Mouse (Mus musculus): Measurements from ENCODE around the gene Efna3. TPM values are rescaled to one million over a fixed set of nuclear protein-coding genes. Genes with fewer than 3 reads are reported as not detected.

The Efna3 gene
- polyA plus RNA-seq, 1 experiment: 3.7 TPM

- DNase-seq: no peak
- peaks cover 16% of the 10 kb centered on the region for H3K27me3 ChIP-seq (ENCODE audit: control insufficient read depth, insufficient read depth, low read length)
- peaks cover 12% of the 10 kb centered on the region for H3K4me1 ChIP-seq (replicated peaks; ENCODE audit: control insufficient read depth, insufficient read depth, low read length)
- 71% methylated on average over 5 of the region's 5 CpGs for WGBS
- no peak overlapping the region for H3K27ac ChIP-seq (ENCODE audit: control insufficient read depth, insufficient read depth, low read length)
- TF ChIP-seq CTCF (IDR thresholded peaks at IDR 0.05; ENCODE audit: borderline replicate concordance, control insufficient read depth, extremely low read depth, insufficient read depth, low read length, poor library complexity) (no peak), POLR2A (IDR thresholded peaks at IDR 0.05; ENCODE audit: control insufficient read depth, extremely low read depth, insufficient read depth, low read length, poor library complexity) (no peak)
- no peak overlapping the region for H3K4me3 ChIP-seq (ENCODE audit: control insufficient read depth, insufficient read depth, low read length)
- no peaks in the 10 kb centered on the region for H3K36me3 ChIP-seq (ENCODE audit: control insufficient read depth, insufficient read depth, low read length)
Observed at GRCm38 (mm10) chr3:89314340-89314739, 8.4 kb downstream of the Efna3 start.

GRCm38 (mm10) chr3:89308089-89308488, 14.7 kb downstream of the Efna3 start:
- Histone ChIP-seq H3K4me1 (replicated peaks; ENCODE audit: control insufficient read depth, insufficient read depth, low read length) (peaks cover 8% of the 10 kb centered on the region), H3K4me3 (ENCODE audit: control insufficient read depth, insufficient read depth, low read length) (no peak overlapping the region), H3K27me3 (ENCODE audit: control insufficient read depth, insufficient read depth, low read length) (no peaks in the 10 kb centered on the region), H3K27ac (ENCODE audit: control insufficient read depth, insufficient read depth, low read length) (no peak overlapping the region), H3K36me3 (ENCODE audit: control insufficient read depth, insufficient read depth, low read length) (no peaks in the 10 kb centered on the region)
- peak; percentile 76; the same call in 1 of the 2 replicates for TF ChIP-seq CTCF (IDR thresholded peaks at IDR 0.05; ENCODE audit: borderline replicate concordance, control insufficient read depth, extremely low read depth, insufficient read depth, low read length, poor library complexity)
- TF ChIP-seq POLR2A (IDR thresholded peaks at IDR 0.05; ENCODE audit: control insufficient read depth, extremely low read depth, insufficient read depth, low read length, poor library complexity): no peak
- 9% methylated on average over 9 of the region's 9 CpGs for WGBS
- peak; percentile 54 for DNase-seq

GRCm38 (mm10) chr3:89305551-89306325, 17.0 kb downstream of the Efna3 start:
- Histone ChIP-seq H3K27ac (ENCODE audit: control insufficient read depth, insufficient read depth, low read length) (no peak overlapping the region), H3K36me3 (ENCODE audit: control insufficient read depth, insufficient read depth, low read length) (no peaks in the 10 kb centered on the region), H3K4me1 (replicated peaks; ENCODE audit: control insufficient read depth, insufficient read depth, low read length) (peaks cover 8% of the 10 kb centered on the region), H3K27me3 (ENCODE audit: control insufficient read depth, insufficient read depth, low read length) (no peaks in the 10 kb centered on the region), H3K4me3 (ENCODE audit: control insufficient read depth, insufficient read depth, low read length) (no peak overlapping the region)
- TF ChIP-seq CTCF (IDR thresholded peaks at IDR 0.05; ENCODE audit: borderline replicate concordance, control insufficient read depth, extremely low read depth, insufficient read depth, low read length, poor library complexity) (no peak), POLR2A (IDR thresholded peaks at IDR 0.05; ENCODE audit: control insufficient read depth, extremely low read depth, insufficient read depth, low read length, poor library complexity) (no peak)
- DNase-seq: no peak
- 69% methylated on average over 8 of the region's 8 CpGs for WGBS

GRCm38 (mm10) chr3:89305105-89305504, 17.7 kb downstream of the Efna3 start:
- H3K4me3 ChIP-seq (ENCODE audit: control insufficient read depth, insufficient read depth, low read length): no peak overlapping the region
- peaks cover 8% of the 10 kb centered on the region for H3K4me1 ChIP-seq (replicated peaks; ENCODE audit: control insufficient read depth, insufficient read depth, low read length)
- no peak for TF ChIP-seq CTCF (IDR thresholded peaks at IDR 0.05; ENCODE audit: borderline replicate concordance, control insufficient read depth, extremely low read depth, insufficient read depth, low read length, poor library complexity)
- no peak for TF ChIP-seq POLR2A (IDR thresholded peaks at IDR 0.05; ENCODE audit: control insufficient read depth, extremely low read depth, insufficient read depth, low read length, poor library complexity)
- no peaks in the 10 kb centered on the region for H3K36me3 ChIP-seq (ENCODE audit: control insufficient read depth, insufficient read depth, low read length)
- no peak for DNase-seq
- 85% methylated on average over 4 of the region's 4 CpGs for whole genome bisulfite sequencing
- no peak overlapping the region for H3K27ac ChIP-seq (ENCODE audit: control insufficient read depth, insufficient read depth, low read length)
- no peaks in the 10 kb centered on the region for H3K27me3 ChIP-seq (ENCODE audit: control insufficient read depth, insufficient read depth, low read length)

GRCm38 (mm10) chr3:89304440-89304839, 18.3 kb downstream of the Efna3 start:
- Histone ChIP-seq H3K36me3 (ENCODE audit: control insufficient read depth, insufficient read depth, low read length) (no peaks in the 10 kb centered on the region), H3K4me3 (ENCODE audit: control insufficient read depth, insufficient read depth, low read length) (no peak overlapping the region), H3K4me1 (replicated peaks; ENCODE audit: control insufficient read depth, insufficient read depth, low read length) (peaks cover 9% of the 10 kb centered on the region), H3K27ac (ENCODE audit: control insufficient read depth, insufficient read depth, low read length) (no peak overlapping the region), H3K27me3 (ENCODE audit: control insufficient read depth, insufficient read depth, low read length) (no peaks in the 10 kb centered on the region)
- WGBS: 92% methylated on average over 6 of the region's 6 CpGs
- TF ChIP-seq POLR2A (IDR thresholded peaks at IDR 0.05; ENCODE audit: control insufficient read depth, extremely low read depth, insufficient read depth, low read length, poor library complexity) (no peak), CTCF (IDR thresholded peaks at IDR 0.05; ENCODE audit: borderline replicate concordance, control insufficient read depth, extremely low read depth, insufficient read depth, low read length, poor library complexity) (no peak)
- no peak for DNase-seq

GRCm38 (mm10) chr3:89300514-89300913, 22.3 kb downstream of the Efna3 start:
- no peak overlapping the region for H3K4me3 ChIP-seq (ENCODE audit: control insufficient read depth, insufficient read depth, low read length)
- no peaks in the 10 kb centered on the region for H3K36me3 ChIP-seq (ENCODE audit: control insufficient read depth, insufficient read depth, low read length)
- no peaks in the 10 kb centered on the region for H3K27me3 ChIP-seq (ENCODE audit: control insufficient read depth, insufficient read depth, low read length)
- WGBS: 69% methylated on average over 2 of the region's 2 CpGs
- DNase-seq: no peak
- H3K4me1 ChIP-seq (replicated peaks; ENCODE audit: control insufficient read depth, insufficient read depth, low read length): peaks cover 13% of the 10 kb centered on the region
- no peak for TF ChIP-seq POLR2A (IDR thresholded peaks at IDR 0.05; ENCODE audit: control insufficient read depth, extremely low read depth, insufficient read depth, low read length, poor library complexity)
- no peak for TF ChIP-seq CTCF (IDR thresholded peaks at IDR 0.05; ENCODE audit: borderline replicate concordance, control insufficient read depth, extremely low read depth, insufficient read depth, low read length, poor library complexity)
- no peak overlapping the region for H3K27ac ChIP-seq (ENCODE audit: control insufficient read depth, insufficient read depth, low read length)

Measured in thymus, adult 2 months (tissue).